Mouse (Mus musculus) large intestine, adult 2 months (tissue): Measurements from ENCODE around the gene Plekhm3. TPM values are rescaled to one million over a fixed set of nuclear protein-coding genes. Genes with fewer than 3 reads are reported as not detected.

ENCODE experiments used
- DNase-seq: peaks from one replicate; pipeline ENCODE4 v3.0.0-alpha.2; 2012; ENCODE audit warnings: low read depth, low spot score
- WGBS: fragments of 180-500 bp; shearing (Covaris S2); methylation state at CpG from one replicate; pipeline ENCODE4 v1.1.7; 2018; 5-methylcytosine and 5-hydroxymethylcytosine counted together
- polyA plus RNA-seq: library from polyadenylated mRNA; depleted of rRNA; stranded (reverse); fragments of >200 nt; gene quantifications from 2 replicates; pipeline ENCODE4 v1.2.3, GENCODE M21; 2012

Plekhm3 gene
- polyA plus RNA-seq, 1 experiment, result 2.7 TPM

- 39% methylated on average over 11 of the region's 11 CpGs for WGBS
- no peak for DNase-seq
Measured at GRCm38 (mm10) chr1:64792521-64793233, 163.9 kb downstream of the Plekhm3 start.

- WGBS, result 46% methylated on average over 6 of the region's 6 CpGs
- no peak for DNase-seq
Measured at GRCm38 (mm10) chr1:64791826-64792225, 164.8 kb downstream of the Plekhm3 start.

- no peak for DNase-seq
- WGBS, result 38% methylated on average over 9 of the region's 9 CpGs
Measured at GRCm38 (mm10) chr1:64790806-64791790, 165.5 kb downstream of the Plekhm3 start.

- 34% methylated on average over 6 of the region's 6 CpGs for WGBS
- peak; percentile 96 for DNase-seq
Measured at GRCm38 (mm10) chr1:64787701-64788515, 168.7 kb downstream of the Plekhm3 start.

GRCm38 (mm10) chr1:64779863-64780262 is 176.8 kb downstream of the Plekhm3 start:
- DNase-seq, result no peak
- 93% methylated on average over 12 of the region's 12 CpGs for WGBS

GRCm38 (mm10) chr1:64779415-64779814 is 177.2 kb downstream of the Plekhm3 start:
- WGBS, result 80% methylated on average over 5 of the region's 5 CpGs
- DNase-seq, result no peak

GRCm38 (mm10) chr1:64773305-64773704 is 183.3 kb downstream of the Plekhm3 start:
- 81% methylated on average over 4 of the region's 4 CpGs for WGBS
- no peak for DNase-seq

GRCm38 (mm10) chr1:64770169-64770568 is 186.5 kb downstream of the Plekhm3 start:
- 41% methylated on average over 6 of the region's 6 CpGs for WGBS
- no peak for DNase-seq

GRCm38 (mm10) chr1:64761646-64762045 is 195.0 kb downstream of the Plekhm3 start:
- no peak for DNase-seq
- WGBS, result 87% methylated on average over 4 of the region's 4 CpGs

- DNase-seq, result no peak
- 68% methylated on average over 5 of the region's 5 CpGs for WGBS
Measured at GRCm38 (mm10) chr1:64757766-64758165, 198.9 kb downstream of the Plekhm3 start.

GRCm38 (mm10) chr1:64757254-64757653 is 199.4 kb downstream of the Plekhm3 start:
- 9% methylated on average over 2 of the region's 2 CpGs for WGBS
- DNase-seq, result no peak

- no peak for DNase-seq
- 25% methylated on average over 10 of the region's 10 CpGs for WGBS
Measured at GRCm38 (mm10) chr1:64756640-64757030, 200.0 kb downstream of the Plekhm3 start.

- 42% methylated on average over 7 of the region's 7 CpGs for WGBS
- DNase-seq, result no peak
Measured at GRCm38 (mm10) chr1:64755971-64756639, 200.5 kb downstream of the Plekhm3 start.

- 66% methylated on average over 5 of the region's 5 CpGs for WGBS
- no peak for DNase-seq
Measured at GRCm38 (mm10) chr1:64754658-64755057, 202.0 kb downstream of the Plekhm3 start.

GRCm38 (mm10) chr1:64753668-64754067 is 203.0 kb downstream of the Plekhm3 start:
- no peak for DNase-seq
- WGBS, result 60% methylated on average over 7 of the region's 7 CpGs

- WGBS, result 77% methylated on average over 8 of the region's 8 CpGs
- no peak for DNase-seq
Measured at GRCm38 (mm10) chr1:64753109-64753508, 203.5 kb downstream of the Plekhm3 start.

- no peak for DNase-seq
Measured at GRCm38 (mm10) chr1:64744616-64745015, 212.0 kb downstream of the Plekhm3 start.

- WGBS, result 35% methylated on average over 18 of the region's 18 CpGs
- DNase-seq, result peak; percentile 67
Measured at GRCm38 (mm10) chr1:64742741-64743408, 213.7 kb downstream of the Plekhm3 start.

GRCm38 (mm10) chr1:64738661-64739082 is 218.0 kb downstream of the Plekhm3 start:
- 2% methylated on average over 14 of the region's 14 CpGs for WGBS
- DNase-seq, result peak; percentile 86
